Mouse (Mus musculus) hindbrain, embryonic 11.5 days (tissue): Measurements from ENCODE around the gene Mbnl2. TPM values are rescaled to one million over a fixed set of nuclear protein-coding genes. Genes with fewer than 3 reads are reported as not detected.

Source experiments
- ATAC-seq: fragments of 200-750 bp; cut with Nextera tagmentation; 2 replicates; pipeline ENCODE4 v1.8.0; 2017; ENCODE audit warnings: mild to moderate bottlenecking, moderate TSS enrichment, moderate library complexity; ENCODE audit not compliant: low FRiP score
- DNase-seq: peaks from one replicate; pipeline ENCODE4 v3.0.0-alpha.2; 2015; ENCODE audit warnings: low spot score
- H3K27ac ChIP-seq: fragments of 300-500 bp; sonication (generic); 2 replicates; pipeline ENCODE4 v1.5.1; 2014; ENCODE audit warnings: mild to moderate bottlenecking, low read depth, low read length
- H3K27me3 ChIP-seq: fragments of 300-500 bp; sonication (generic); 2 replicates; pipeline ENCODE4 v1.6.1; 2014; ENCODE audit warnings: mild to moderate bottlenecking, low read length, moderate library complexity, mixed read lengths; ENCODE audit not compliant: control insufficient read depth, insufficient read depth
- H3K36me3 ChIP-seq: fragments of 300-500 bp; sonication (generic); 2 replicates; pipeline ENCODE4 v1.6.1; 2014; ENCODE audit warnings: mild to moderate bottlenecking, low read length, moderate library complexity, mixed read lengths; ENCODE audit not compliant: control insufficient read depth, insufficient read depth
- H3K4me1 ChIP-seq: fragments of 300-500 bp; sonication (generic); replicated peaks from 2 replicates; pipeline ENCODE4 v1.6.1; 2014; ENCODE audit warnings: low read length, mixed read lengths; ENCODE audit not compliant: control insufficient read depth, insufficient read depth
- H3K4me2 ChIP-seq: fragments of 300-500 bp; sonication (generic); replicated peaks from 2 replicates; pipeline ENCODE4 v1.6.1; 2014; ENCODE audit warnings: mild to moderate bottlenecking, low read depth, low read length
- H3K4me3 ChIP-seq: fragments of 300-500 bp; sonication (generic); 2 replicates; pipeline ENCODE4 v1.5.1; 2014; ENCODE audit warnings: low read depth, low read length
- H3K9ac ChIP-seq: fragments of 300-500 bp; sonication (generic); 2 replicates; pipeline ENCODE4 v1.6.1; 2014; ENCODE audit warnings: low read depth, low read length
- H3K9me3 ChIP-seq: fragments of 300-500 bp; sonication (generic); 2 replicates; pipeline ENCODE4 v1.6.1; 2016; ENCODE audit warnings: low read length; ENCODE audit not compliant: control insufficient read depth
- whole genome bisulfite sequencing: fragments of 180-500 bp; shearing (Covaris S2); extraction: QIAGEN DNeasy Blood & Tissue Kit; methylation state at CpG from one replicate; pipeline ENCODE4 v1.1.7; 2014; 5-methylcytosine and 5-hydroxymethylcytosine counted together
- polyA plus RNA-seq: library from polyadenylated mRNA; unstranded; fragments of >200 nt; fragmentation: Nextera tagmentation; extraction: Ambion mirVana; gene quantifications from 2 replicates; pipeline ENCODE4 v1.2.1, GENCODE M21; 2014

The Mbnl2 gene
- polyA plus RNA-seq, 1 experiment from 2014 or later: 50.1 TPM

DNA sequence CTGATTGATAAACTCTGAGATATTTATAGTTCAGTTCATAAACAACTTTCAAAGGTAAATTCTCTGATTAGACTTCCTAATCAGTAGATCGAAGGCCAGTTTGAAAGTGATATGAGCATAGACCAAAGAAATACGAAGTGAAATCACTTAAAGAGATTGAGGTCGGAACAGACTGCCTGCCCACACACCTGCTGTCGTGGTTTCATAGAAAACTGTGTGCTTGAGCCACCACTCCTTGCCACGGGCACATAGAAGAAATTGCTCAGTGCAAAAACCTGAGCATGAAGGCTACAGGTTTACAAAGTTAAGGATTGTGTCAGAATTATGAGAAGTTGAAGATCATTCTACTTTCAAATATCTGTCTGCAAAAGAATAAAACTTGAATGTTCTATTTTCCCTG, 153.0 kb downstream of the Mbnl2 start:
- H3K27ac ChIP-seq: no peak overlapping the region
- H3K9me3 ChIP-seq: no peaks in the 10 kb centered on the region
- no peaks in the 10 kb centered on the region for H3K27me3 ChIP-seq
- no peak overlapping the region for H3K4me3 ChIP-seq
- no peak for DNase-seq
- ATAC-seq: no peak
- no peak overlapping the region for H3K4me2 ChIP-seq
- 89% methylated on average over 5 of the region's 5 CpGs for WGBS
- no peak overlapping the region for H3K9ac ChIP-seq
- H3K36me3 ChIP-seq: no peaks in the 10 kb centered on the region
- no peaks in the 10 kb centered on the region for H3K4me1 ChIP-seq

- DNase-seq (peak; percentile 18), ATAC-seq (no peak)
- Histone ChIP-seq H3K4me3 (no peak overlapping the region), H3K4me2 (no peak overlapping the region), H3K36me3 (no peaks in the 10 kb centered on the region), H3K4me1 (no peaks in the 10 kb centered on the region), H3K27me3 (no peaks in the 10 kb centered on the region), H3K27ac (no peak overlapping the region), H3K9me3 (no peaks in the 10 kb centered on the region), H3K9ac (no peak overlapping the region)
Observed at GRCm38 (mm10) chr14:120432773-120433172, 157.3 kb downstream of the Mbnl2 start.

DNA sequence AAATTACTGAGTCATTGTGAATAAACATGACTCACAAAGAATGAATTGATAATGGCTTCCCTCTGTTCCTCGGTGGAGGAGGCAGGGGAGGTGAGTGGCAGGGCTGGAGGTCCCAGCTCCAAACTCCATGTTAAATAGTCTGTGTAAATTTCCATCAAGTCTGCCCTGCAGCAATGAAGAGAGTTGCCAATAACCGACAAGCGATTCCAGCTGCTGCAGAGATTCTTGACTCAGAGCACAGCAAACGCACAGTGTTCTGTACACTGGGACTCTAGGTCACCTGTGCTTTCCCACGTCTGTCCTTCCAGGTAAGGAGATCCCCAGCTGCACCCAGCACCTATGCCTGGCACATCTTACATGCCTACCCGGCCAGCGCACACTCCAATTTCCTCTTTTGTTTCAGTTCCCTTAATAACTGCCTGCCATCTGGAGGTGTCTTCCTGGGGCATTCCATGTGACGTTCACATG, 158.5 kb downstream of the Mbnl2 start:
- no peak for ATAC-seq
- Histone ChIP-seq H3K4me1 (no peaks in the 10 kb centered on the region), H3K36me3 (no peaks in the 10 kb centered on the region), H3K4me2 (no peak overlapping the region), H3K27ac (peak overlapping the region; percentile 12; the same call in 1 of the 2 replicates), H3K4me3 (no peak overlapping the region), H3K9ac (no peak overlapping the region), H3K9me3 (no peaks in the 10 kb centered on the region), H3K27me3 (no peaks in the 10 kb centered on the region)
- DNase-seq: peak; percentile 7
- 71% methylated on average over 8 of the region's 8 CpGs for WGBS

GRCm38 (mm10) chr14:120434831-120435230, 159.4 kb downstream of the Mbnl2 start:
- WGBS: 72% methylated on average over 1 of the region's 1 CpGs
- H3K36me3 ChIP-seq: no peaks in the 10 kb centered on the region
- no peak for DNase-seq

DNA sequence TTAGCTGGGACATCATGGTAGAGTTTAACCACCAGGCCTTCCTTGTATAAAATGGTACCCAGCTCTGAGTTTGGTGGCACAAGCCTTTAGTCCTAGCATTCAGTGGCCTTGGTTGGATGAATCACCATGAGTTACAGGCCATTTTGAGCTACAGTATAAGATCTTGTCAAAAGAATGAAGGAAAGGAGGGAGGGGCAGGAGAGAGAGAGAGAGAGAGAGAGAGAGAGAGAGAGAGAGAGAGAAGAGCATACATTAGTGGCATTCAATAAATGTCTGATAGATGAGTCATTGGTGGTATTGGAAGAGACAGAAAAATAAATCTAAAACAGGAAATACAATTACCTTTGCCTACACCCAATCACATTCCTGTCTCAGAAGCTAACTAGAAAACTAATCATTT, 165.2 kb downstream of the Mbnl2 start:
- H3K9ac ChIP-seq: no peak overlapping the region
- H3K4me2 ChIP-seq: no peak overlapping the region
- DNase-seq (no peak), ATAC-seq (no peak)
- no peaks in the 10 kb centered on the region for H3K4me1 ChIP-seq
- H3K4me3 ChIP-seq: no peak overlapping the region
- no peaks in the 10 kb centered on the region for H3K36me3 ChIP-seq
- H3K27ac ChIP-seq: no peak overlapping the region
- no peaks in the 10 kb centered on the region for H3K9me3 ChIP-seq
- H3K27me3 ChIP-seq: no peaks in the 10 kb centered on the region

More at GRCm38 (mm10) chr14:120434831-120435230, 159.4 kb downstream of the Mbnl2 start:
- Histone ChIP-seq H3K4me3 (no peak overlapping the region), H3K4me2 (no peak overlapping the region), H3K27me3 (no peaks in the 10 kb centered on the region), H3K27ac (no peak overlapping the region), H3K4me1 (no peaks in the 10 kb centered on the region), H3K9ac (no peak overlapping the region), H3K9me3 (no peaks in the 10 kb centered on the region)
- ATAC-seq: no peak

GRCm38 (mm10) chr14:120441256-120441655, 165.8 kb downstream of the Mbnl2 start:
- no peak overlapping the region for H3K27ac ChIP-seq
- DNase-seq (no peak), ATAC-seq (no peak)
- no peaks in the 10 kb centered on the region for H3K9me3 ChIP-seq
- H3K4me1 ChIP-seq: no peaks in the 10 kb centered on the region
- no peak overlapping the region for H3K9ac ChIP-seq
- no peak overlapping the region for H3K4me3 ChIP-seq
- H3K4me2 ChIP-seq: no peak overlapping the region
- WGBS: 88% methylated on average over 4 of the region's 4 CpGs
- H3K27me3 ChIP-seq: no peaks in the 10 kb centered on the region
- no peaks in the 10 kb centered on the region for H3K36me3 ChIP-seq

DNA sequence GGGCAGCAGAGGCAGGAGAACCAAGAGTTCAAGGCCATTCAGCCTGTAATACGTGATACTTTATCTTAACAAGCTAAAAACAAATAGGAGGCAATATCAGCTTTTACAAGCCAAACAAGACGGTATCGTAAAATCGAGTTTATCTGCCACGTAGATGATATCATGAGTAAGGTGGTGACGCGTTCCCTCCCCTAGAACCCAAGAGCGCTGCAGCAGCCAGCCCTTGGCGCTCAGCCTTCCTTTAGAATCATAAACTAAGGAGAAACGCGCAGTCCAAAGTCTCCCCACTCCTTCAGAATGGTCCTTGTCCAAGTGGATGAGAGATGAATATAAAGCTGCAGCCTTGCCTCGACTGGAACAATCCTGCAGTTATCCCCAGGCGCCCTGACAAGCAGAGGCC, 166.4 kb downstream of the Mbnl2 start:
- Histone ChIP-seq H3K9me3 (no peaks in the 10 kb centered on the region), H3K4me1 (no peaks in the 10 kb centered on the region), H3K27me3 (no peaks in the 10 kb centered on the region), H3K4me3 (no peak overlapping the region), H3K36me3 (no peaks in the 10 kb centered on the region), H3K4me2 (no peak overlapping the region), H3K27ac (no peak overlapping the region), H3K9ac (no peak overlapping the region)
- WGBS: 88% methylated on average over 13 of the region's 13 CpGs
- DNase-seq (no peak), ATAC-seq (no peak)

DNA sequence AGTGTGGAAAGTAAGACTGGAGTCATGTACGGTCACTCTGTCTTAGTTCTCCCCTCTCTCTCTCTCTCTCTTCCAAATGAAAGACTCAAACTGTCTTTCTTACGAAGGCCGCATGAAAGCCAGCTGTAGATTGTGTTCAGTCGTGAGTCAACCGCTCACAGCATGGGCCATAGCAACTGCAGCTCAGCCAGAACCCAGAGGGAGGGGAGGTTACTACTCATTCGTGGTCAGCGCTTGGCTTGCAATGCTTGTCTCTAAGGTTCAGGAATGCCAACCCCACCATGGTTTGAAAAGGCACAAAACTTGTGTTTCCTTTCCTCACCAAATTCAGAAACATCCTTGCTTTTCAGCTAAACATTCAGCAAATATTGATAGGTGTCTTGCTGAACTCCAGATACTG, 178.8 kb downstream of the Mbnl2 start:
- WGBS: 75% methylated on average over 7 of the region's 7 CpGs
- Histone ChIP-seq H3K4me3 (no peak overlapping the region), H3K9me3 (0 out of 2 replicates have a peak, but pooled peaks cover 2% of the 10 kb centered on the region), H3K4me1 (no peaks in the 10 kb centered on the region), H3K27ac (no peak overlapping the region), H3K27me3 (no peaks in the 10 kb centered on the region), H3K9ac (no peak overlapping the region), H3K36me3 (no peaks in the 10 kb centered on the region), H3K4me2 (no peak overlapping the region)
- ATAC-seq: no peak
- DNase-seq: no peak

GRCm38 (mm10) chr14:120463938-120464727, 188.7 kb downstream of the Mbnl2 start:
- Histone ChIP-seq H3K27ac (no peak overlapping the region), H3K4me2 (no peak overlapping the region), H3K9ac (no peak overlapping the region), H3K9me3 (no peaks in the 10 kb centered on the region), H3K27me3 (no peaks in the 10 kb centered on the region), H3K36me3 (no peaks in the 10 kb centered on the region), H3K4me3 (no peak overlapping the region), H3K4me1 (no peaks in the 10 kb centered on the region)
- ATAC-seq (no peak), DNase-seq (no peak)
- 95% methylated on average over 3 of the region's 3 CpGs for WGBS
